Mouse (Mus musculus): ENCODE results near the gene Dhrs4.

Dhrs4 gene

GRCm38 (mm10) chr14:55536116-55536745 is 57.7 kb downstream of the Dhrs4 start:
- peak; percentile 34 to 46 for DNase-seq

Measured in thymus, postnatal 36 days (tissue).